Mouse (Mus musculus): ENCODE measurements around the gene Catsperg1.
"Not testable (repeated sequence)": the region's sequence is repeated elsewhere in the genome, so short reads cannot be mapped to it uniquely, and the experiment has no call there.

The Catsperg1 gene

DNA sequence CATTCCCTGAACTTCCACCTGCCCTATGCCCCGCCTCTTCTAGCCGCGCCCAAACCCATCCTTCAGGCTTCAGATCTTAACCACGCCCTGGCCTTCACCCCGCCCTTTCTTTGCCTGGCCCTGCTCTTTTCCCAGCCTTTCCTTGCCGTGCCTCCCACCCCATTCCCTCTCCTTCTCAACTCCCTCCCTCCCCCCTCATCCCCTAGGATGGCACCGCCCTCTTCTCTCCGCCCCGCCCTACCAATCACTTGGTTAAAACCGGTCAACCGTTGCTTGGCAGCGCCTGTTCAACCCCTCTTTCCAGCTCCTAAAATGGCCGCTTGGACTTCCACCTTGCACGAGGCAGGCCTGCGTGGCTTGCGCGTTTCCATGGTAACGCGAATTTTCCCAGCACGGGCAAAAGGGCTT is at the start of gene Catsperg1:
Gene Catsperg1 (minus strand): TSS at position 361 of the 408 bp plus-strand sequence.
- DNase-seq, result peak; percentile 62 to 78

DNA sequence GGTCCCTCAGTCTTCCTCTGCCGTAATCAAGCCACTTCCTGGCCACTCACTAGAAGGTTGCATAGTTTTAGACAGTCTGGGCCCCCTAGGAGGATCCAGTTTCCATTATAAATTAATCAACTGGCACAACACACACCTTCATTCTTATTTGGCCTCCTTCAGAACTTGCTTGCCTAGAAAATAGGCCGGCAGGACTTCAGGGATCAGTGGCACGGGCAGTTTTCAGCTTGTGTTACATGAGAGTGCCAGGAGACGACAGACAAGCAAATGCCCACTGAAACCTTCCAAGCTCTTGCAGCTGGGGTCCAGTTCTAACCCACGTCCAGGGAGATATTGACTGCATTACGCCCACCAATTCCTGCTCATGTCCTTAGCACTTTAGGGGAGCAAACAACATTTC is 48.3 kb upstream of the Catsperg1 start:
- DNase-seq, result no peak

DNA sequence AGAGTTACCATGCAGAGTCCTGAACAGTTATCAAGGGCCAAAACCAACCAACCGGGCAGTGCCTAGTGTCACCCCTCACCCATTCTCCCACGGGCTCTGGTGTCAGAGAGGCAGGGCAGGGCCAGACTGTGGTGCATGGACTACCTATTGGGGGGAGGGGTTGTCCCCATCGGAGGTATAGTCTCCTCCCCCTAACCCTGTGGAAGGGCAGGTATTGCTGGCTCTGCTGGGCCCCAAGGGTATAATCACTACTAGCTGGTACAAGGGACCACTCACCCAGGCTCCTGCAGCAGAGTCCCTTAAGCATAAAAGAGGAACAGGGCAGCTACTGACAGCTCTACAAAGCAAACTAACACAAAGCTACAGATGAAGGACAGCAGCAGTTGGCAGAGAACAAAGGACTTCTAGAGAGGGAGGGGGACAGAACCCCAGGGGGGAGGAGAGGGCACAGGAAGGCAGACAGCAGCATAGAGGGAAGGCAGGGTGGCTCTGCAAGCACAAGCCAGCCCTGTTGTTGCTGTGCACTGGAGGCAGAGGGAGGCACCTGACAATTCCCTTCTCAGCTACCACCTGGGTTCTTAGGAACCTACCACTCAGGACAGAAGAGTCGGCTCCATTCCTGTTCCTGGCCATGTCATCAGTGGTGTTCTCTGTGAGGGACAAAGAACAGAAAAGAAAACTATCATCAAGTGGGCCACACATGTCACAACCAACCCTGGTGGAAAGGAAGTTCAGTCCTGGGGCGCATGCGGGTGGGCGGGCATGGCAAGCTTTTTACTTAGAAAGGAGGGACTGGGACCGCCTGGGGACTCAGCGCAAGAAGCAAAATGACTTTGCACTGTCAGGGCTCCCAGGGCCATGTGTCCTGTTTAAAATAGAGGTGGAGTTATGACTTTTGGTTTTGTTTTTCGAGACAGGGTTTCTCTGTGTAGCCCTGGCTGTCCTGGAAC is 46.2 kb upstream of the Catsperg1 start:
- no peak for DNase-seq

DNA sequence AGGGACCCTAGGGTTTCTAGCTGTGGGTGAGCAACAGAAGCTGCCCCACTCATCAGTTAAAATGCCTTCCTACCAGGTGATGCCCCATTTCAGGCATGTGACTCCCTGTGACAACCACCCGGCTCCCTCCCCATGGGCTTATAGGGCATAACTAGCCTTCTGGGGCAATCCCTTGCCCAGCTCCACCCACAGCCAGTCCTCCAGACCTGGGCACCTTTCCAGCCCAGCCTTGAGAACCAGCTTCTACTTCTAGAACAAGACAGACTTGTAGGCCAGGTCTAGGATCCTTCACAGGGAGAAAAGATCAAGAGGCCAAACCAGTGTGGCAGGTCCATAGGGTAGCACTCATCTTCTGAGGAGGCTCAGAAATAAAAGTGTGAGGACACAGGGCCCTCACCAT is 43.5 kb upstream of the Catsperg1 start:
- no peak for DNase-seq

DNA sequence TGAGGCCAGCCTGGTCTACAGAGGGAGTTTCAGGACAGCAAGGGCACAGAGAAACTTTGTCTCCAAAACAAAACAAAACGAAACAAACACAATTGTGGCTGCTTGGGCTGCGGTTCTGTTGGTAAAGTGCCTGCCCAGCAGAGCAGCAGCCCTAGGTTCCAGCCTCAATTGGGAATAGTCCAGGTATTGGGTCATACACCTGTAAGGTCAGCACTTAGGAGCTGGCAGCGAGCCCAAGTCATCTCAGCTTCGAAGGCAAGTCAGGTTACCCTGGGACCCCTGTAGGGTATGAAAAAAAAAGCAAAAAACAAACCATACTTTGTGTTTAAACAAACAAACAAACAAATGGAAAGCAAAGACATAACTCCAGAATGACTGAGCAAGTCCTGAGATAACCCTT is 42.0 kb upstream of the Catsperg1 start:
- no peak for DNase-seq

- no peak for DNase-seq
These were observed 40.0 kb upstream of the Catsperg1 start for GRCm38 (mm10) chr7:29253842-29254241.

- no peak for DNase-seq
These were observed 37.3 kb upstream of the Catsperg1 start for GRCm38 (mm10) chr7:29251166-29251565.

GRCm38 (mm10) chr7:29248261-29248841 is 34.5 kb upstream of the Catsperg1 start, which contains the start of gene 2200002D01Rik:
Gene 2200002D01Rik (minus strand): TSS chr7:29248466.
- peak; percentile 52 to 76 for DNase-seq

DNA sequence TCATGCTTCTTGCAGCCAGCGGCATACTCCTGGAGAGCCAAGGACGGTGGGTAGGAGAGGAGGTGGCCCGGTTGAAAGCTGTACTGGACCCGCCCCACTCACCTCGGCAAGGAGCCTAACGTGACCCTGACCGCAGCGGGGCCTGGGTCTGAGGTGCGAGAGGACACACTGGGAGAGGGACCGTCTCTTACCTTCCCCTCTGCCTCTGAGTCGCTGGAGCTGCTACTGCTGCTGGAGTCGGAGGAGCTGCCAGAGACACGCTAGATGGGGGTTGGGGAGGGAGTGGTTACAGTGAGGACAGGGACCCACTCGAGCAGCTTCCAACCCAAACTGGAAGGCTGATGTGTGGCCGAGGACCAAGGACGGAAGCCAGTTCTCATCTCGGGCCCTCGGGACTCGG is 33.9 kb upstream of the Catsperg1 start:
- peak; percentile 45 to 60 for DNase-seq

DNA sequence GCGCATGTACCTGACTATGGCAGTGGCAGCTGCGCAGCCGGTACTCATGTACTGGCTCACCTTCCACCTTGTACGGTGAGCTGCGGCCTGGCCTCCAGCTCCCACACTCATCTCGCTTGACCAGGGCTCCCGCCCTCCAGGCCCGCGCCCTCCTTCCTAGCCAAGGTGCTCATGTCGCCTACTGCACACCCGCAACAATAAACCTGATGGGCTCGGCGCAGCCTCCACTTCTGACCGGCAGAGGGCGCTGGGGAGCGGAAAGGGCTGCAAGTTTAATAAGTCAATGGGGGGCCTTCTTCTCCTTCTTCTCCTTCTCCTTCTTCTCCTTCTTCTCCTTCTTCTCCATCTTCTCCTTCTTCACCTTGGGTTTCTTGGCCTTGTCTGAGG is 33.5 kb upstream of the Catsperg1 start:
- DNase-seq, result peak; percentile 91 to 93

DNA sequence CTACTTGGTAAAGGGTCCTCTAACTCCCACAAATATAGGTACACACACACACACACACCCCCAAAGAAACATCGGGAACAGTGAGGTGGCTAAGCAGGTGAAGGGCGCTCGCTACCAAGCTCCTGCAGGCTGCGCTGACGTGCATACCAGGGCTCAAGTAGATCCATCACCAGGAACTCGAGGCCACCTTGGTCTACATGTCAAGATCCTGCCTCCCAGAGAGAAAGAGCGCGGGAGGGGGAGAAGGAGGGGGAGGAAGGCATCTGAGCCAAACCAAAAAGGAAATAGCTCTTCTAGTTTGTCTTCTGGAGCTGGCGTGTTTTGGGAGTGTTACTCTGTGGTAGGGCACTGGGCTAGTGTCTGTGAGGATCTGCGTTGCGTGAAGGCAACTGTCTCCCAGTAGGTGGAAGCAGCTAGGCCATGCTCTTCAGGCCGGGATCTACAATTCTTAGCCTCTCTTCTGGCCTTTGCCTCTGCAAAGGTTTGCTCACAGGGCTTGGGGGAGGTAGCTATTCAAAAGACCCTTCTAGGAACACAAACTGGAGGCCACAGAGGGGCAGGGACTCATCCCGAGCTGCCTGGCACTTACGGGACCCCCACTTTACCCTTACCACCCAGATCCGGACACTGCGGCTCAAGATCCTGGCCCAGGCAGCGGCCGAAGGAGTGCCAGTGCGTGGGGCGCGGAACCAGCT is 32.9 kb upstream of the Catsperg1 start:
- no peak for DNase-seq

DNA sequence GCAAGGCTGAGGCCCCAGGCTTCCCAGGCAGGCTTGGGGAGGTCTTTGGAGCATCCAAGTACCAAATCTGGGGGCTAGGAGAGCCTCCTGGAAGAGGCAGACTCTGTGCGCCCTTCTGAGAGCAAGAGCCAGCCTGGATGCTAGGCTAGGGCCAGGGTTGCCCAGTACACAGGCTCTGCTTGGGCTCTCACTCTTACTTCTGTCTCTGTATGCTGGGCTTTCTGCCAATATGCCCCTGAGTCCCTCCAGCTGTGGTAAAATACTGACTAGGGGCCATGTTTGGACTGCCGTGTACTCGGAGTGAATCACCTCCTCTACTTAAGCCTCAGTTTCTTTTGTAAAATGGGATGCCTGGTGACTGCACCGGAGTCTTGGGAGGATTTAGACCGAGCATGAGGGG is 32.2 kb upstream of the Catsperg1 start:
- no peak for DNase-seq

- DNase-seq, result peak; percentile 58 to 65
These were observed 31.0 kb upstream of the Catsperg1 start for GRCm38 (mm10) chr7:29244732-29245416.

DNA sequence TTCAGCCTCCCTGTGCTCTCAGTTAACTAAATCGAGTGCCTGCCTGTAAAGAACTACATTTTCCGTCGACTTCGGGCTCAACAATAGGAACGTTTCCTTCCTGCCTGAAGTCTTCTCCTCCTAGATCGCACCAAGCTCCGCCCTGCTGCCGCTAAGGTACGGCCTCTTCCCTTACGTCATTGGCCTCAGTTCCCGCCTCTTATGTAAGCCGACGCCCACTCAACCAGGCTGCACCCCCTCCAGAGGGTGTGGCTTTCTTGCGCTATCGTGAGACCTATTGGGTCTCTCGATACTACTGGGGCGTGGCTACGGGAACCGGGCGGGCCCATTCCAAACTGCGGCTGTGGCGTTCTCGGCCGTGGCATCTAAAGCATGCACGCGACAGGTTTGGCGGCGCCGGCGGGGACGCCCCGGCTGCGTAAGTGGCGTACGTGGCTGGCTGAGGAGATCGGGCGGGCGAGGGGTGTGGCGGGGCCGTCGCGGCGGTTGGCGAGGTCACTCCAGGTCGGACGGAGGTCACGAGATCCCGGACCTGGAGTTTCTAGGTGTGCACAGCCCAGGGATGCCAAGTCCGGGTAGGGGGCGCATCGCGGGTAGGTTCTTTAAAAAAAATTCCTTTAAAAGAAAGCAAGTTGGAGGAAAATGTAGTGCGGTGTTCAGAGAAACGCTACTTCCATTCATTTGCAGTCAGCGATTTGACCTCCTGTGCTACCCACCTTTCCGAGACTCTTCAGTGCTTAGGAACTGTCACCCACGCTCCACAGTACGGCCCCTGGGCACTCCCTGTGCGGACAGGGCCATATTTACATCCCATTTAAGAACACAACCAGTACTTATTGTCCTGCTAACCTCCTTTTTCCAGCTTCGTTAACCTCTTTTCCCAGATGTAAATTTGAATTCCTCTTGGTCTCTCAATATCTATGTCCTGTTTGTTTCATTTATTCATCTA is 24.5 kb upstream of the Catsperg1 start, which contains the start of gene Yif1b:
Gene Yif1b (plus strand): TSS at position 311 of the 949 bp plus-strand sequence.
- peak; percentile 98 to 99 for DNase-seq

DNA sequence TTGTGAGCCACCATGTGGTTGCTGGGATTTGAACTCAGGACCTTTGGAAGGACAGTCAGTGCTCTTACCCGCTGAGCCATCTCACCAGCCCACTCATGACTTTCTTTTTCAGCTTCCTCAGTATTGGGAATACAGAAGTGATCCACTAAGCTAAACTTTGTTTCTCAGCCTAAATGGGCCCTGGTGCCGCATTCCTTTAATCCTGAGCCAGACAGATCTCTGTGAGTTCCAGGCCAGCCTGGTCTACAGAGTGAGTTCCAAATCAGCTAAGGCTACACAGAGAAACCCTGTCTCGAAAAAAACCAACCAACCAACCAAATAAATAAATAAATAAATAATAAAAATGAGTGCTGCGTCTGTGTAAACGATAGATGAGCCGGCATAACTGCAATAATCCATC is 23.8 kb upstream of the Catsperg1 start:
- not testable (repeated sequence) for DNase-seq

GRCm38 (mm10) chr7:29236593-29236992 is 22.8 kb upstream of the Catsperg1 start:
- DNase-seq, result no peak

GRCm38 (mm10) chr7:29234661-29235060 is 20.8 kb upstream of the Catsperg1 start:
- no peak for DNase-seq

DNA sequence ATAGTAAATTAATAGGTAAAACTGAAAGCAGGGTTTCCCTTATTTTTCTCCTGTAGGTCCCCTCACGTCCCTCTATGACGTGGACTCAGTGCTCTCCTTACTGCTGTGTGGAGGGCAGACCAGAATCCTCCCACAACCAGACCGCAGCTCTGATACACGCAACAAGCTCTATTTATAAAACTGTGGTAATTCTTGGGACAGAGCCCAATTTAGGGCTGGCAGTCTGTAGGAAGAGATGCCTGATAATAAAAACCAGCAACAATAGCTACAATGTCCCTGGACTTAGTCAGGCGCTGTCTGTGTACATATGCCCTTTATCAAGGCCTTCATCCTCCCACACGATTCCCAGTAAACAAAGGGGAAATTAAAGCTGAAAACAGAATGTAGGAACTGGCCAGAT is 19.9 kb upstream of the Catsperg1 start:
- no peak for DNase-seq

DNA sequence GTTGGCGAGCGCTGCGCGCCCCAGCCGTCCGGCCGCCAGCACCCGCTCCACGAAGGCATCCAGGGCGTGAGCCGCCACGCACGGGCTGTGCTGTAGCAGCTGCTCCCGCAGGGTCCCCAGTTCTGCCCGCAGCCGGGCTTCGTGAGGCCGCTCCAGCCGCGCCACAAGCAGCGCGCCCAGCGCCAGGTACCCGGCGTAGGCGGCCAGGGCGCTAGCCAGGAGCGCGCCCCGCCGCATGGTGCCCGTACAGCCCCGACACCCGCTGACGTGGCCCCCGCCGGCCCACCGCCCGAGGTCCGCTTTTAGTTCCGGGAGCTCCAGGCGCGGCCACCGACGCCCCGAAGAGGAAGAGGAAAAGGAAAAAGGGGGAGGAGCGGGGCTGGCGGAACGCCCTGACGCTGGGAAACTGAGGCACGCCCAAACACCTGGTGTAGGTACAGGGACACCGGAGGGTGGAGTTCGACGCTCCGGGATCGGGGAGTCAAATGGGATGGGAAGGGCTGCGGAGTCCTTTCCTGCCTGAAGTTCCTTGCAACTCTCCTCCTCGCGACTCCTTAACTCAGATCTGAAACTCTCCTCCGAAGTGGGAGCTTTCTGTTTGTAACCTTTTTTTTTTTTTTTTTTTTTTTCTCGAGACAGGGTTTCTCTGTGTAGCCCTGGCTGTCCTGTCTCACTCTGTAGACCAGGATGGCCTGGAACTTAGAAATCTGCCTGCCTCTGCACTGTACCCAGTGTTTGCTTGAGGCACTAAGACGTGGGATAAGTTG is 18.6 kb upstream of the Catsperg1 start, which contains the start of gene Kcnk6:
Gene Kcnk6 (minus strand): TSS at position 269 of the 767 bp plus-strand sequence.
- peak; percentile 56 to 67 for DNase-seq

DNA sequence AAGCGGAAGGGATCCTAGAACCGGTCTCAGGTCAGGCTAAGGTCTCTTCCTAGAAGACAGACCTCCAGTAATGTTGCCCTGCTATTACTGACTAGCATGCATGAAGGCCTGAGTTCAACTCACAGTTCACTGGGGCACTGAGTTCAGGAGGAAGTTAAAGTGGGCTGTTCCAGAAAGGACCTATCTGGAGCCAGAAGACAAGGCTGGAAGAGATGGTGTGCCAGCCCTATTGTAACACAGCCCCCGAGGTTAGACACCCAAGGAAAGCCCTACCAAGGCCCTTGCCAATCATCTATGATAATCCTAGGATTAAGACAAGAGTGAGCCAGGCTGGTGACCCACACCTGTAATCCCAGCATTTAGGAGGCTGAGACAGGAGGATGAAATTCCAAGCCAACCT is 17.7 kb upstream of the Catsperg1 start:
- DNase-seq, result no peak

GRCm38 (mm10) chr7:29230560-29230959 is 16.7 kb upstream of the Catsperg1 start:
- no peak for DNase-seq

All from kidney, postnatal 4 days (tissue).